Mouse (Mus musculus): ENCODE results near the gene Perp. TPM values are rescaled to one million over a fixed set of nuclear protein-coding genes. Genes with fewer than 3 reads are reported as not detected.

The Perp gene
- polyA plus RNA-seq (2014; fragmentation: Illumina TruSeq; extraction: RNeasy Lipid Tissue Mini Kit (QIAGEN cat#74804); ENCODE audit: low read depth, low replicate concordance) = 531 TPM

GRCm38 (mm10) chr10:18844441-18845286 is at the start of gene Perp:
TSS of gene Perp (plus strand) at chr10:18845020.

Other genes with a start within 250 kb of the Perp start
- 49.5 TPM for gene Arfgef3, start 101.1 kb upstream of the Perp start, polyA plus RNA-seq (2014; fragmentation: Illumina TruSeq; extraction: RNeasy Lipid Tissue Mini Kit (QIAGEN cat#74804); ENCODE audit: low read depth, low replicate concordance)
- gene Gm4922, start 58.2 kb upstream of the Perp start, polyA plus RNA-seq (2014; fragmentation: Illumina TruSeq; extraction: RNeasy Lipid Tissue Mini Kit (QIAGEN cat#74804); ENCODE audit: low read depth, low replicate concordance) = not detected
- gene Tnfaip3, start 170.6 kb downstream of the Perp start, polyA plus RNA-seq (2014; fragmentation: Illumina TruSeq; extraction: RNeasy Lipid Tissue Mini Kit (QIAGEN cat#74804); ENCODE audit: low read depth, low replicate concordance) = 24.1 TPM